Mouse (Mus musculus): ENCODE measurements around the gene Slc39a8.

DNA sequence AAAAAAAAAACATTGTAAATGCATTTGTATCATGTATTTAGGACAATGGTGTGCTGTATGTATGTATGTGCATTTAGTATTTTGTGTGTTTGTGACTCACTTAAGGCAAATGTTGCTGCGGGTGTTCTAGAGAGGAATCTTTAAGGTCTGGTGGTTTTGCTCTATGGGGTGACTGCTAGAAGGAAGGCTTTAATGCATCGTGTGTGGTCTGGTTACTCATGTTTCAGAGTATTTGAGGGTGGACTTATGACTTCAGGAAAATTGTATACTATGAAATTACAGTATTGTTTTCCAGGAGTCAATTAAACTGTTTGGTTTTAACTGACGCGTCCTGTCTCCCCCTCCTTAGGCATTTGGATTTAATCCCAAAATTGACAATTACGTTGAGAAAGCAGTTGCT, 32.1 kb downstream of the Slc39a8 start:
- TF ChIP-seq CTCF (IDR thresholded peaks at IDR 0.05; ENCODE audit: extremely low read depth, insufficient read length, insufficient replicate concordance, low read depth, low read length) (no peak), POLR2A (IDR thresholded peaks at IDR 0.05; ENCODE audit: low read depth, low read length) (no peak)

Measured in small intestine, adult 2 months (tissue).